Mouse (Mus musculus) lung, postnatal 4 days (tissue): ENCODE measurements around the gene Slc16a11.
A peak's percentile ranks its signal among the peaks of the same experiment; 100 is the strongest.

Experiments
- DNase-seq, 2 experiments: peaks; one replicate each; pipeline ENCODE4 v3.0.0; 2021

Gene Slc16a11

DNA sequence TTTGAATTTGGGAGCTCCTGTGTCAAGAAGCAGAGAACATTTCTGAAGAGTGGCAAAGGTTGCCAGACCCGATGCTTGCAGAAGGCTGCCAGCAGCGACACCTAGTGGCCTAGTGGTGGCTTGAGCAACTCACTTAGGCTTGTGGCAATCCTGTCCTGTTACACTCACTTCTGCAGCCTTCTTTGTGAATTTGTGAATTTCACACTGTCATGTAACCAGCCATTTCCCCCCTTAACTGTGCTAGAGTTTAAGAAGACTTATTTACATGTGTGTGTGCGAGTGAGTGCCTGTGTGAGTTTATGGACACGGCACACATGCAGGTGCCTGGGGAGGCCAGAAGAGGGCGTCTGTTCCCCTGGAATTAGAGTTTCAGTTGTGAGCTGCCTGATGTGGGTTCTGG lies 10.9 kb upstream of the Slc16a11 start:
- peak; percentile 83 to 88 for DNase-seq

DNA sequence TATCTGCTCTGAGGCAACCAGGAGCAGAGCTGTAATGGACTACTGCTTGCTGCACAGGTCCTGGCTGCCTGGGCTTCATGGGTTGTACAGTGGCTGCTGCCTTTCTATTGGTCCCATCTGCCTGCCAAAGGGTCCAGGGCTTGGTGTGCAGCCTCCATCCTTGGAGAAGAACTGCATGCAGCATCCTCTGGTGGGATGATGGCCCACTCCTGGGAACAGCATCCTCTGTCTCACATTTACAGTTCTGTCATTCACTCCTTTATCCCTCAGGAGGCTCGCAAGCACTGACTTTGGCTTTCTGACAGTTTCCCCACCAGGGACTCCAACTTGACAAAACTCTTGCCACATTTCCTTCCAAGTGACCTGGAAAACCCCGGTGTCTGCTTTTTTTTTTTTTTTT lies 5.8 kb upstream of the Slc16a11 start:
- no peak for DNase-seq

DNA sequence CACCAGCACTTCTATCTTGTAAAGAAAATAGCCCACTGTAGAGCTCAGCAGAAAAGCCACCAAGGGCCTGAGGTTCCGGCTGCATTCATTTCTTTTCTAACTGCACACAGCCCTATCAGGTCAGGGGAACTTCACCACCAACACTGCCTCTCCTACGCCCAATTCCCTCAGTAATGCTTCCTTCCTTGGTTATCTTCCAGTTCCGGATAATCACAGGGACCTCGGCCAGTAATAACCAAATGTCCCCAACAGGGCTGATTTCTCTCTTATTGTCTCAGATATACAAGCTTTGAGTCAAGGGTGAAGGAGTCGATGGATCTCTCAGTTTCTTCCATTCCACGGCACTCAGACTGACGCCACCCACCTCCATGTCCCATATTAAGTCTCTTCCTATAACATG lies 5.3 kb upstream of the Slc16a11 start:
- DNase-seq, result no peak

DNA sequence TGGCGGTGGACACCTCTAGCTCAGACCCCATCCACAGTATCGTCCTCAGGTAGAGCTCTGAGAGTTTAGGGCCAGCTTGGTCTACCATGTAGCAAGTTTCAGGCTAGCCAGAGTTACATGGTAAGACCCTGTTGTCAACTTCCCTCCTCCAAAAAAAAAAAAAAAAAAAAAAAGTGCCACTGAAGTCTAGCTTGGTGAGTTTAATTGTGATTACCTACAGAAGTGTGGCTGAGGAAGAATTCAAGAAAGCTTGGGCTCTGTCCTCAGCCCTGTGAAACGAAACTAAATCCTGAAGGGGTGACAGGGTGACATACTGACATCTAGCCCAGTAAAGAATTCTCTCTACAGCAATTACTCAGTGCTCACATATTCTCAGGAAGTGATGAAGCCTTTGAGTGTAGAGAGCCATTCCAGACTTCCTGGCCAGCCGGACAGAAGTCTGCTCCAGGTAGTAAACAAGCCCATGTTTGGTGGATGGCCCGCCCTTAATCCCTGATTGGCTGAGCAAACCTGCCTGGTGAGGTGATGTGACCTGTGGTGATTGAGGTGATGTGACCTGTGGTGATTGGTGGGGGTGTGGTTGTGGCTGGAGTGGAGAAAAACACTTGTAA lies 3.7 kb upstream of the Slc16a11 start:
- peak in 1 of 2 experiments; percentile 38 for DNase-seq

DNA sequence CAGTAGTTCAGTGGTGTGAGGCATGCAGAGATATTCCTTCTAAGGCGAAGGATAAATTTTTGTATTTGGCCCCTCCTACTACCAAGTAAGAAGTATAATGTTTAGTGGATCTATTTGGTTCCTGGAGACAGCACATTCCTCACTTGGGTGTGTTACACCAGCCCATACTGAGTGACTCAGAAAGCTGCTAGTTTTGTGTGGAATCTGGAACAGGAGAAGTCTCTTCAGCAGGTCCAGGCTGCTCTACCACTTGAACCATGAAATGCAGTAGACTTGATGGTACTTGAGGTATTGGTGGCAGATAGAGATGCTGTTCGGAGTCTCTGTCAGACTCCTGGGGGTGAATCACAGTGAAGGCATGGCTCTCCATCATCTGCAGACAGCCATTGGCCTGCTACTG lies 1.9 kb upstream of the Slc16a11 start:
- no peak for DNase-seq

DNA sequence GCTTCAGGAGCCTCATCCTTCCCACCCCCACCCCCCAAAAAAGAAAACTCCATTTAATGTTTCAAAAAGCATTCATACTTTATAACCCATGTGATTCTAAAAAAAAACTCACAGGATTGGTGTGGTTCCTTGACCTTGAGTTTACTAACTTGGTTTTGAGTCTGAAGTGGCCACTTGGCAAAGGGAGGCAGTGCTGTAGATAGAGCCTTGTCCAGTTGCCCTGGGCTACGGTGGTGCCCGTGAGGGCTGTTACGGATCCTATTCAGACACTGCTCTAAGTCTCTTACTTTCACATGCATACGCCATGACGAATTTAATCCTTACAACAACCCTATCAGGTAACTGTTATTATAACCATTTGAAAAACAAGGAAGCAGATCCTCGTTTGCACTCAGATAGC lies 580 bp upstream of the Slc16a11 start:
- DNase-seq, result no peak

DNA sequence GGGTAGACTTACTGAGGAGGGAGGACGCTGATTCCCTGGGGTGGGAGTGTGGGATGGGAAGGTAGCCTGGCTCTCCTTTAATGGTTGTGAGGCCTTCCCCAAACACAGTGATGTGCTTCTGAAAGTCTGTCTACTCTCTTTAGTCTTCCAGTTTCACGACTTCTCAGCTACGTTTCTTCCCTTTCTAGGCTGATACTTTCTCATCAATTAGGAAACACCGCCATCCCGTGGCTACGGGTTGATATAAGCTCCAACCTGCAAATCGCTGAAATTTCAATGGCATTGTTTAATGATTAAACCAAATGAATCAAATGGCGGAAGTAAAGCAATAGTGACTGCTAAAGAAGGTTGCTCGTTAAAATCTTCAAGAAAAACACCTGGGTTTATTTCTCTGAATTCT lies 344 bp downstream of the Slc16a11 start:
- DNase-seq, result peak; percentile 48 to 83

DNA sequence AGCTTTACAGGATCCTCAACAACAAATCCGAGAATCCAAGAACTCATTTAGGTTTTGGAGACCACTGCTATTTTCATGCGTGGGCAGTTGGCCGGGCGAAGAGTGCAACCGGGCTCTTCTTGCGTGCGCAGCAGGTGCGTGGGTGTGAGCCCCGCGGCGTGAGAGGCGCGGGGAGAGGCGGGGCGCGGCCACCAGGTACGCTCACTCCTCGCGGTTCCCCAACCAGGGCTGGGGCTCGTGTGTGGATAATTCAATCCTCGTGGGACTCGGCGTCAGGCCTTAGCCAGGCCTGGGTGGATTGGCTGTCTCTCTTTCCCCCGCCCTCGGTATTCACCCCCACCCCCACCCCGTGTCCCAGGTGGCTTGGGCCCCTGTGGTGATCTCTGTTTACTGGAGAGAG lies 1.2 kb downstream of the Slc16a11 start:
- DNase-seq, result no peak

DNA sequence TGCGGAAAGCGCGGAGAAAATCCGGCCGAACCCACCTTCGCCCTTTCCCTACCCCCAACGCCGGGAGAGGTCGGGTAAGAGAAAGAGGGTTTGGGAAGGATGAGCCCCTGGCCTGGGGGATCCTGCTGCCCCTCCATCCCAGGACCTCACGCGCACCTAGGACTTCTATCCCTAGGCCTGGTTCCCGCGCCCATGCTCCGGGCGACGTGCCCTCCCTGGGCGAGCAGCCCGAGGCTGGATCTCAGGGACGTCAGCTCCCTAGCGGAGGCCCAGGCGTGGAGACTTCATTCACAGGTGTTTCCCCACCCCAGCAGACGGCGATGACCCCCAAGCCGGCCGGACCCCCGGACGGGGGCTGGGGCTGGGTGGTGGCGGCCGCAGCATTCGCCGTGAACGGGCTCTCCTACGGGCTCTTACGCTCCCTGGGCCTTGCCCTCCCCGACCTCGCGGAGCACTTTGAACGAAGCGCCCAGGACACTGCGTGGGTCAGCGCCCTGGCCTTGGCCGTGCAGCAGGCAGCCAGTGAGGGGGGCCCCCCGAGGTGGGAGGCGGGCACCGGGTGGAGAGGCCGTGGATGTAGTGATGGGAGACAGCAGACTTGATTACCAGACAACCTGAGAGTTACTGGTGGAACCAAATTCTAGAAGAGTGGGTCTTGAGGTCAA lies 1.8 kb downstream of the Slc16a11 start:
- peak; percentile 38 to 42 for DNase-seq

DNA sequence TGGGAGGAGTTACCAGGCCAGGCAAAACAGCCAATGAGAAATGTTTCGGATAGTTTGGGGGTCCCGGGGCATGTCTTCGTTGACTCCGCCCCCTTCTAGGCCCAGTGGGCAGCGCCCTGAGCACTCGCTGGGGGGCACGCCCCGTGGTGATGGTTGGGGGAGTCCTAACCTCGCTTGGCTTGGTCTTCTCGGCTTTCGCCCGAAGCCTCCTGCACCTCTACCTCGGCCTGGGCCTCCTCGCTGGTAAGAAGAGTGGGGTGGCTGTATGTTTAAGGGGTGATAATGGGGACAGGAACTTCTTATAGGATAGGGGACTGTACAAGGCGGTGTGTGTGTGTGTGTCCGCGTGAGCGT lies 2.3 kb downstream of the Slc16a11 start:
- no peak for DNase-seq

DNA sequence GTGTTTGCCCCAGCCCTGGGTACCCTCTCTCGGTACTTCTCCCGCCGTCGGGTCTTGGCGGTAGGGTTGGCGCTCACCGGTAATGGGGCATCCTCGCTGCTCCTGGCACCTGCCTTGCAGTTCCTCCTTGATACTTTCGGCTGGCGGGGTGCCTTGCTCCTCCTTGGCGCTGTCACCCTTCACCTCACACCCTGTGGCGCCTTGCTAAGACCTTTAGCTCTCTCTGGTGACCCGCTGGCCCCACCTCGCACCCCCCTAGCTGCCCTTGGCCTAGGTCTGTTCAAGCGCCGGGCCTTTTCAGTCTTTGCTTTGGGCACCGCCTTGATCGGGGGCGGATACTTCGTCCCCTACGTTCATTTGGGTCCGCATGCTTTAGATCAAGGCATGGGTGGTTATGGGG lies 2.7 kb downstream of the Slc16a11 start:
- no peak for DNase-seq

DNA sequence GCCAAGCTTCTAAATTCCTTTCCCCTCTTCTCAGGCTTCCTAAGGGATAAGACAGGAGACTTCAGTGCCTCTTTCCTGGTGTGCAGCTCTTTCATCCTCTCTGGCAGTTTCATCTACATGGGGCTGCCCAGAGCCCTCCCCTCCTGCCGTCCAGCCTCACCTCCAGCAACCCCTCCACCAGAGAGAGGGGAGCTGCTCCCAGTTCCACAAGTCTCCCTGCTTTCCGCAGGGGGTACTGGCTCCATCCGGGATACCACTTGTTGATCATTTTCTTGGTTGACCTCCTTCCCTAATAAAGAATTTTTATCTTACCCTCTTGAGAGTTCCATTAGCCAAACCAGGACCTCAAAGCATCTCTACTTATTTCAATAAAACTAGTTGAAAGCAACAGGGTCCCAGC lies 3.6 kb downstream of the Slc16a11 start:
- DNase-seq, result no peak

DNA sequence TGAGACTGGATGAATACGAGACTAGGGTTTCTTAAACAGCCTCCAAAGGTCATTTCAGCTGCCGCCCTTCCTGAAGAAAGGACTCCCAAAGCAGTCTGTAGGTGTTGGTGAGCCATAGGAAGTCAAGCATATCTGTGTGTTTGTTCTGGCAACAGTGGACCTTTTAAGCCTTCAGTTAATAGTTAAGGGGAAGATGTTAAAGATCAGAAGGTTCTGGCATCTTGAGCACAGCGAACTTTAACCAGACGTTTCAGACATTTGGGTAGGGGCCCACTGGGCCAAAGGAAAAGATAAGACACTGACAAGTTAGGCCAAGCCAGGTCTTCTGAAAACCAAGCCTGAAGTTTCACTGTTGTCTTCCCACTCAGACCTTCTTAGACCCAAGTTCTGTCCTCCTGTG lies 5.5 kb downstream of the Slc16a11 start:
- no peak for DNase-seq

DNA sequence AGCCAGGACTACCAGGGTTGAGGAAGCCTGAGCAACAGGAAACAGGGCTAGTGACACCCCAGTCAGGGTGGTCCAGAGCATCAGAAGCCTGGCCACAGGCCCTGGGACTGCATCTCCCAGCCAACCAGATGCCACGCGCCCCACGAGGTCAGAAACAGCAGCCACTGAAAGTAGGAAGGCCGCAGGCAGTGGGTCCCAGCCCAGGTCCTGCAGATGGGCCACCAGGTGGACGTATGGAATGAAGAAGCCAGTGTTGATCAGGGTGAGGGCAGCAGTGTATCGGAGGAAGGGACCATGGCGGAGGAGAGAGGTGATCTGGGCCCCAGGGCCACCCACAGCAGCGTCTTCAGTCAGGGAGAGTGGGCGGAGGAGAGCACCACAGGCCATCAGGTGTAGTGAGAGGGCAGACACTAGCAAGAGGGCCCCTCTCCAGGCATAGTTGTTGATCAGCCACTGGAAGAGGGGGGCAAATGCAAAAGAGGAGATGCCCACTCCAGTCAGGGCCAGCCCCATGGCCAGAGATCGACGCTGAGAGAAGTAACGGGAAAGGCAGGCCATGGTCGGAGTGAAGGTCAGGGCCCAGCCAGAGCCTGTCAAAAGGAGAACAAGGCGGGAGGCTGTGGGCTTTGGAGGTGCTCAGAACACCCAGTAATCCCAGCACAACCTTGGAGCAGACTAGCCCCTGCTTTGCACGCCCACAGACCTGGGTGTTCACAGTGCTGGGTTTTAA lies 6.4 kb downstream of the Slc16a11 start:
- no peak for DNase-seq

DNA sequence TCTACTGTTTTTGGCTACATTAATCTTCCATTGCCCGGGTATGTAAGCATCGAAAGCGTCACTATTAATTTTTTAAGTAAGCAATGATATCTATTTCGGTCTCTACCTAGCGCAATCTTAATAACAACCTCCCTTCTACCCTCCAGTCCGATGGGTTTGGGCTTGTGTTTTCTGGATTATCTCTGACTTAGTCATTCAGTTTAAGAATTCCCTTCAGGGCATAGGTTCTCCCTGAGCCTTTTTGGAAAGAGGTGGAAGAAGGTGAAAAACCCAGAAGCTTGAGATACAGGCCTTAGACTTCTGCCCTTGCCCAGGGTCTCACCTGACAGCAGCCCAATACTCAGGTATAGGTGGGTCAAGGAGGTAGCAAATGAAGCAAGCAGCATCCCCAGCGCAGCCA lies 7.3 kb downstream of the Slc16a11 start:
- no peak for DNase-seq

DNA sequence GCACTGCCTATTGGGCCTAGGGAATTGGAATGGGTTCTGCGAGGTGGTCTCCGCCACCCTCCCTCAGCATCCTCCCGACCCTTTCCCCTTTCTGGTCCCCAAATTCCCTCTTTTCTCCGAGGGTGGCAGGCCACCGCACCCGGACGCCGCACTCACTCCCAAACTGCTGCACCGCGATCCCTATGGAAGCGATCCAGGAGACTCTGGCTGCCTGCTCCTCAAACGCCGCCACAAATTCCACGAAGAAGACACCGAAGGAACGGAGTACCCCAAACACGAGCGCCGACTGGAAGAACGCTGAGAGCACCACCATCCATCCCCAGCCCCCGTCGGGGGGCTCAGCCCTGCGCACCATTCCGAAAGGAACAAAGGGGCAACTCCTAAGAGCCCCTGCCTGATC lies 7.8 kb downstream of the Slc16a11 start:
- DNase-seq, result peak in 1 of 2 experiments; percentile 39

DNA sequence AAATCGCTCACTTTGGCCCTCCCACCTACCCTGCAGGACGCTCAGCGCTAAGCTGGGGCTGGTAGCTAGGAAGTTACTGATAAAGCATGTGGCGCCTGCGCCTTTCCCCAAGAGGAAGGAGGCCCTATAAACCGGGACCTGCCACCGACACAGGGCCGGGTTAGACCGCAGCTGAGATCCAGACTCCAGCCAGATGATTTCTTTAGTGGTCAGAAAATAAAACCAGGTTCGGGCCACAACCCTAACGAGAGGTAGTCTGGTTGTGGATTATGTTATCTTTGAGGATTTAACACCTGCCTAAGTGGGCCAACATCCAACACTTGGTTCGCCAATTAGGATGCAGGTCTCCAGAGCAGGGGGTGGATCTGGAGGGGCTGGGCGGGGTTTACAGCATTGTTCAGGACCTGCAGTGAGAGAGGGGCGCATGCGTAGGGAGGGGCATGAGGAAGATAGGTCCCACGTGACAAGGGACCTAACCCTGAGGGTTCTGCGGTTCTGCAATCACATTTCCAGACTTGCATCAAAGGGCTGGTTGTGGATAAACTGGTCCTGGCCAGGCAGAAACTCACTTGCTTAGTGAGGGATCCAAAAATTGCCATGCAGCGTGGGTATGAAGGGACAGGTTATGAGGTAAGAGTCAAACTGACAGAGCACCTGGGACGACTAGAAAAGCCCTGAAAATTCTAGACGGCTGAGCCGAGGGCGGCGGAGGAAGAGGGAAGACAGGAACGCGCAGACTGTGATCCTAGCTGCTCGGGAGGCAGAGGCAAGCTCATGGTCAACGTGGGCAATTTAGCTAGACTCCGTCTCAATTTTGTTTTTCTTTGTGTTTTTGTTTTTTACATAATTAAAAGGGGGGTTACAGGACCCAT lies 8.4 kb downstream of the Slc16a11 start, which contains the start of gene Slc16a13:
Gene Slc16a13, minus strand, starts transcription at position 334 of the 872 bp plus-strand sequence.
- DNase-seq, result peak; percentile 93 to 94

DNA sequence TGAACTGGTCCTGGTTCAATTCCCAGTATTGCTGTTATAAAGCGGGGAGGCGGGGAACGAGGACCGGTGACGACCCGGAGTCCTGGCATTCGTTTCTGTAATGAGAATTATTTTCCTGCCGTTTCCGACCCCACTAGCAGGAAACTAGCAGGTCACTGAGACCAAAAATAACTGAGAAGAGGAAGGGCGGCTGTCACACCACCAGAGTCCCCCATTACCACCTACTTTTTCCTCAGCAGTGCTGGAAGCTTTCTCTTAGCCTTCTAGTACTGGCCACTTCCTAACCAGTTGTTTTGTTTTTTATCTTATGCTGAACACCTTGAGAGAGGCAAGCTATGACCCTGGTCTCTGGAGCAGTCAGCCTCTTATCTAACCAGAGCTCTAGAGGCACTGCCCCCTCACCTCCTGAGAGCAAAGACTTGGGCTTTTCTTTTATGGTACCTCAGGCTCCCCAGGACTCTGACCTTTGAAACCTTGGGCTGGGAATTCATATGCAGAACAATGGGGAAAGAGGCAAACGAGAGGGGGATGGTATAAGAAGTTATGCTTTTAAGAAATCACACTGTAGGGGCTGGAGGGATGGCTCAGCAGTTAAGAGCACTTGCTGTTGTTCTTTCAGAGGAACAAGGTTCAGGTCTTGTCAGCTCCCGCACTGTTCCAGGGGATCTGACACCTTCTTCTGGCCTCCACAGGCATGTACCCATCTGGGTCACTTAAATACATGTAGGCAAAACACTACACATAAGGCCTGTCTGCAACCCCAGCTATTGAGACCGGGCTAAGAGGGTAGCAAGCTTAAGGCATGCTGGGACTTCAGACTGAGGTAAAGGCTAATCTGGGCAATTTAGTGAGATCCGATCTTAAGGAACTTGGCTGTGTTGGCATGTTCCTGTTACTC lies 9.3 kb downstream of the Slc16a11 start:
- DNase-seq, result peak in 1 of 2 experiments; percentile 38

DNA sequence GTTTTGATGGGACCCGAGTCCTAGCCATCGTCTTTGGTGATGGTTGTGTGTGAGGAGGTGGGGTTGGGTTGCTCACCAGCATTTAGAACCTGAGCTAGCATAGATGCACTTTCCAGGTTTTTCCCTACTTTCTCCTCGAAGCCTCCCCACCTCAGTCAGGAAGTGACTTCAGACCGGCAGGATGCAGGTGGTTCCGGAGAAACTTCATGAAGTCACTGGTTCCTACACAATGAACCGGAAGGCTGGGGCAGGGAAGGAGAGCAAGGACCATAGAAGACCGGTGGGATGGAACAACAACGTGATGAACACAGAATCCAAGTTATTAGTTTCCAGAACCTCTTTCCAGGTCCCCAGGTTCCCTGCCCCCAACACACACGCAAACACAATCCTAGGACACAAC lies 11.2 kb downstream of the Slc16a11 start:
- peak; percentile 62 to 70 for DNase-seq

DNA sequence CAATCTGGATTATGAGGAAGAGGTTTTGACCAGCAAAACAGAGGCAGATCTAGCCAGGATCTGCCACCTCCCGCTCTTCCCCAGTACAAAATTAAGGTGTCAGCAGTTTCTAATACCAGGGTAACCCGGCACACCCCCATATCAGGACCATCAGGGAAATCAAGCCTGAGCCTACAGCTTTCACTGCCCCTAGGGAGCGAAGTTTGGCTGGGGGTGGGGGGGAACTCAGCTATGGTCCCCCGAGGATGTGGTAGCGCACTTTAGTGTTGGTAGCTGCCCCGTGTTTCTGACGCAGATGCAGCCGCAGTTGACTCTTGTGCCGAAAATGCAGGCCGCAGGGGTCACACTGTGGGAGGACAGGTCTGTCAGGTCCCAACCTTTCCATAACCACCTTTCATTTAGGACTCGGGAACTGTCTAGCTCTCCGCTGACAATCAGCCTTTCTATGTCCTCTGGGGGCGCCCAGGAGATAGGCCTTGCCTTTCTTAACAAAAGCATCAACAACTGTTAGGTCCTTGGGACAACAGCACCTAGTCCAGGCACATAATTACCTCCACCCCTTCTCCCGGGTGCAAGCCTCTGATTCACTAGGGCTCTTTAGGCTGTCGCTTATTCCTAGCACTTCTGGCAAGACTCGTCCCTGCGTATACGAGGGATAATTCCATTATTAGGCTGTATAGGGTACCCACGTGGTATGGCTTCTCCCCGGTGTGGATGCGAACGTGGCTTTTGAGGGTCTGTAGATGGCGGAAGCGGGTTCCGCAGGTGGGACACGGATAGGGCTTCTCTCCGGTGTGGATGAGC lies 13.4 kb downstream of the Slc16a11 start:
- no peak for DNase-seq

DNA sequence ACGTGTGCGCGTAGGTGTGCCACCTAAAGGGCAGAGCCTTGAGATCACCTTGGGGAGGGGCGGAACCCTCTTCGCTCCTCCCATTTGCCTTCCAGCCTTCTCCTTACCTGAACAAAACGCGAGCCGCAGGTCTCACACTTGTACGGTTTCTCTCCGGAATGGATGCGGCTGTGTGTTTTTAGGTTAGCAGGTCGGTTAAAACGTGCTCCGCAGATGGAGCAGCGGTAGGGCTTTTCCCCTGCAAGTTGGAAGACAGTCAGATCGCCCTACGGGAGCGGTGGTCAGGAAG lies 14.0 kb downstream of the Slc16a11 start:
- peak; percentile 36 to 49 for DNase-seq

DNA sequence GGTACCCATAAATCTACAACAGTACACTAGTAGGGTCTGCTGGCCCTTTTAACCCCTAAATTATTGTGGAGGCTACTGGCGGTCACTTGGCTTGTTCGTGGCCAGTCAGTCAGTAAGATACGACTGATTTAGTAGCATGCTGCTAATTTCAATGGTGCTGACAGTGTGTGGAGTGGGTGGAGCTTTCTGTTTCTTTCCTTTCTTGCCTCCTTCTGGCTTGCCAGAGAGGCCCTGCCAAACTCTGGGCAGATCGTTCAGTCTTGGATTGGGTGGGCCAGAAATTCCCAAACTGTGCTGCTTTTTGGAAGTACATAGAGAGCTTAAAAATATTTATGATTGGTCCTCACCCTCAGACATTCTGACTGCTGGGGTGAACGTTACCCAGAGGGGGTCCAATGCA lies 14.6 kb downstream of the Slc16a11 start:
- DNase-seq, result no peak
